Mouse (Mus musculus): ENCODE measurements around the gene Lrig1. TPM values are rescaled to one million over a fixed set of nuclear protein-coding genes. Genes with fewer than 3 reads are reported as not detected.
"Not testable (repeated sequence)": the region's sequence is repeated elsewhere in the genome, so short reads cannot be mapped to it uniquely, and the experiment has no call there.

Gene Lrig1
- polyA plus RNA-seq, 1 experiment from 2014 or later: 23.5 TPM

GRCm38 (mm10) chr6:94575526-94576166, 124.3 kb downstream of the Lrig1 start:
- Histone ChIP-seq H3K36me3 (ENCODE audit: control insufficient read depth, insufficient read depth, low read length) (no peaks in the 10 kb centered on the region), H3K9ac (ENCODE audit: low read length) (no peak overlapping the region), H3K9me3 (ENCODE audit: control insufficient read depth, low read length) (no peaks in the 10 kb centered on the region), H3K4me1 (ENCODE audit: control insufficient read depth, insufficient read depth, low read length) (no peaks in the 10 kb centered on the region), H3K27me3 (ENCODE audit: control insufficient read depth, insufficient read depth, low read length) (no peaks in the 10 kb centered on the region), H3K4me3 (ENCODE audit: low read depth, low read length) (no peak overlapping the region), H3K27ac (replicated peaks; ENCODE audit: low read depth, low read length) (no peak overlapping the region), H3K4me2 (ENCODE audit: low read depth, severe bottlenecking) (no peak overlapping the region)
- no peak for ATAC-seq (ENCODE audit: insufficient number of reproducible peaks, low FRiP score, low TSS enrichment, low read depth)
- DNase-seq (ENCODE audit: low spot score): no peak
- 85% methylated on average over 9 of the region's 9 CpGs for WGBS

DNA sequence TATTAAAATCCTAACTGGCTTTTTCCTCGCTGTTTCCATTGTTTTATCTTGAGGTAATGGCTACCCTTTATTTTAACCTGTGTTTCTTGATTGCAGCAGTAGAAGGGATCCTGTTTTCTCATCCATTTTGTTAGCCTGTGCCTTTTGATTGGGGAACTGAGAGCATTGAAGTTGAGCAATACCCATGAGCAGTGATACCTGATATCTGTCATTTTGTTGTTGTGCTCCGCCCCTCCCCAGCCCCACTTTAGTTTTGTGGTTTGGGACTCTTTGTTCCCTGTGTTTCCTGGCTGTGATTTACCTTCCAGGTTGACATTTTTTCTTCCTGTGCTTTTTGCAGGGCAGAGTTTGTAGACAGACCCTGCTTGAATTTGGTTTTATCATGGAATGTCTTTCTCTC, 131.9 kb downstream of the Lrig1 start:
- Histone ChIP-seq H3K9me3 (ENCODE audit: control insufficient read depth, low read length) (no peaks in the 10 kb centered on the region), H3K36me3 (ENCODE audit: control insufficient read depth, insufficient read depth, low read length) (no peaks in the 10 kb centered on the region), H3K4me2 (ENCODE audit: low read depth, severe bottlenecking) (no peak overlapping the region), H3K9ac (ENCODE audit: low read length) (no peak overlapping the region), H3K27ac (replicated peaks; ENCODE audit: low read depth, low read length) (no peak overlapping the region), H3K4me3 (ENCODE audit: low read depth, low read length) (no peak overlapping the region), H3K4me1 (ENCODE audit: control insufficient read depth, insufficient read depth, low read length) (no peaks in the 10 kb centered on the region), H3K27me3 (ENCODE audit: control insufficient read depth, insufficient read depth, low read length) (no peaks in the 10 kb centered on the region)
- DNase-seq (ENCODE audit: low spot score) (peak; percentile 17), ATAC-seq (ENCODE audit: insufficient number of reproducible peaks, low FRiP score, low TSS enrichment, low read depth) (no peak)
- WGBS: 85% methylated on average over 2 of the region's 2 CpGs

DNA sequence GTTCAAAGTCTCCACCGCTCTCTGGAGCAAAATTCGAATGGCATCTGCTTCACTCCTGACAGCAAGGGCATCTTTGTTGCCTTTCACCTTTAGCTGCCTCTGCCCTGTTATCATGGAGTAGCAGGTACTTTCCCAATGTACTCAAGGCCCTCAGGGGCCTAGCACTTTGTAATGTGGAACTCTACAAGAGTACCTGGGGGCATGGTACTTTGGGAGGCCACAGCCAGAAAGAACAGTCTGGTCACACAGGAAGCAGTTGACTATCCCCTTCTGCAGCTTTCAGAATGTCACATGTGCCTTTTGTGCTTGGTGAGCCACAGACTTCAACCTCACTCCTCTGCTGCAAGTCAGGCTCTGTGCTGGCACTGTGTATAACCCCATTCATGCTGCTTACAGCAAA, 134.2 kb downstream of the Lrig1 start:
- no peaks in the 10 kb centered on the region for H3K36me3 ChIP-seq (ENCODE audit: control insufficient read depth, insufficient read depth, low read length)
- no peaks in the 10 kb centered on the region for H3K27me3 ChIP-seq (ENCODE audit: control insufficient read depth, insufficient read depth, low read length)
- DNase-seq (ENCODE audit: low spot score) (peak; percentile 12), ATAC-seq (ENCODE audit: insufficient number of reproducible peaks, low FRiP score, low TSS enrichment, low read depth) (no peak)
- H3K4me3 ChIP-seq (ENCODE audit: low read depth, low read length): no peak overlapping the region
- WGBS: 92% methylated on average over 2 of the region's 2 CpGs
- no peaks in the 10 kb centered on the region for H3K4me1 ChIP-seq (ENCODE audit: control insufficient read depth, insufficient read depth, low read length)
- no peak overlapping the region for H3K9ac ChIP-seq (ENCODE audit: low read length)
- H3K9me3 ChIP-seq (ENCODE audit: control insufficient read depth, low read length): no peaks in the 10 kb centered on the region
- H3K27ac ChIP-seq (replicated peaks; ENCODE audit: low read depth, low read length): no peak overlapping the region
- no peak overlapping the region for H3K4me2 ChIP-seq (ENCODE audit: low read depth, severe bottlenecking)

DNA sequence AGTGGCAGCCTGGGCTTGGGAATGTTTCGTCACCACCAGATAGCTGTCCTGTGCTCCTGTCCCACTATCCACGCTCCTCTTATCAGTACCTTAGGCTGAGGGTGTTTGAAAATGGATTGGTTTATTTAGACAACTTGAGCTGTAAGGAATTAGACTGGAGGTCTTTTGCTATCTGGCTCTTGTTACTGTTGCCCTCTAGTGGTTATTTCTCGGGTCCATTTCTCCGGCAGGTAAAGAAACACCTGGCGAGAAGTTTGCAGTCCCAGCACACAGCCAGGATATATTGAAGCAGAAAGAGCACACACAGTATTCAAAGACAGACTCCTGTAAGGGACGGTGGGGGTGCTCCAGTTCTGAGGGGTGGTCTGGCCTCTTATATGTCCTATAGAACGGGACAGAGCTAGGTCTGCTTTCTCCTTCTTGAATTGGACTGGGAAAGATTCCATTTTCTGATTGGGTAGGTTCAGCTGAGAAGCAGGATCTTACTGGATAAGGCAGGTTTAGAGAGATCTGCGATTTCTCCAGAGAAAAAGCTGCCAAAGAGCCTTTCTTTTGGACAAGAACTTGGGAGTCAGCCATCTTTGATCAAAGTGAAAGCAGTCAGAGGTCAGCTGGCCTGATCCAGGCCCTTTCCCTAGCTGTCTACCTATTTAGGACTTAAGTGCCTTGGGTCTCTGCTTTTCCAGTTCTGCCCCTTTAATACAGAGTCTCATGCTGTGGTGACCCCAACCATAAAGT, 136.6 kb downstream of the Lrig1 start:
- H3K36me3 ChIP-seq (ENCODE audit: control insufficient read depth, insufficient read depth, low read length): no peaks in the 10 kb centered on the region
- no peaks in the 10 kb centered on the region for H3K4me1 ChIP-seq (ENCODE audit: control insufficient read depth, insufficient read depth, low read length)
- H3K27ac ChIP-seq (replicated peaks; ENCODE audit: low read depth, low read length): no peak overlapping the region
- peak; percentile 21 for DNase-seq (ENCODE audit: low spot score)
- no peaks in the 10 kb centered on the region for H3K27me3 ChIP-seq (ENCODE audit: control insufficient read depth, insufficient read depth, low read length)
- H3K4me3 ChIP-seq (ENCODE audit: low read depth, low read length): no peak overlapping the region
- no peak for ATAC-seq (ENCODE audit: insufficient number of reproducible peaks, low FRiP score, low TSS enrichment, low read depth)
- 56% methylated on average over 8 of the region's 8 CpGs for WGBS
- no peaks in the 10 kb centered on the region for H3K9me3 ChIP-seq (ENCODE audit: control insufficient read depth, low read length)
- no peak overlapping the region for H3K4me2 ChIP-seq (ENCODE audit: low read depth, severe bottlenecking)
- no peak overlapping the region for H3K9ac ChIP-seq (ENCODE audit: low read length)

DNA sequence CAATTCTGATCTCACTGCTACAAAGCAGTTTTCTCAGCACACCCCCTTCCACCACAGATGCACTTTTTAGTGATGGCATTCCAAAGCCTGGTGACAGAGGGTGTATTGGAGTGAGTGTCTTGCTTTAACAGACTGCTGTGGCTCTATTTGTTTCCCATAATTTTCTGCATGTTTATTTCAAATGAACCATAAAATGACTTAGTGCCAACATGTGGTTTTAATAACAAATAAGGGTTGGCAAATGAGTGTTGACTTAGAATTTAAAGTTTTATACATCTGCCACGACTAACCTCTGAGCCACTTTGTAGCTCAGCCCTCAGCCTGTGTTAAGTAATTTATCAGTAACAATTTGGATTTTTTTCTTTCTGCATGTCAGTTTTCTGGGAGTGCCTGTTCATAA, 138.6 kb downstream of the Lrig1 start:
- no peak for ATAC-seq (ENCODE audit: insufficient number of reproducible peaks, low FRiP score, low TSS enrichment, low read depth)
- 7% methylated on average over 1 of the region's 1 CpGs for WGBS

GRCm38 (mm10) chr6:94560896-94561295, 139.1 kb downstream of the Lrig1 start:
- Histone ChIP-seq H3K36me3 (ENCODE audit: control insufficient read depth, insufficient read depth, low read length) (no peaks in the 10 kb centered on the region), H3K9ac (ENCODE audit: low read length) (no peak overlapping the region), H3K4me2 (ENCODE audit: low read depth, severe bottlenecking) (no peak overlapping the region), H3K4me1 (ENCODE audit: control insufficient read depth, insufficient read depth, low read length) (no peaks in the 10 kb centered on the region), H3K27me3 (ENCODE audit: control insufficient read depth, insufficient read depth, low read length) (no peaks in the 10 kb centered on the region), H3K27ac (replicated peaks; ENCODE audit: low read depth, low read length) (no peak overlapping the region), H3K4me3 (ENCODE audit: low read depth, low read length) (no peak overlapping the region), H3K9me3 (ENCODE audit: control insufficient read depth, low read length) (no peaks in the 10 kb centered on the region)
- 94% methylated on average over 1 of the region's 1 CpGs for WGBS
- DNase-seq (ENCODE audit: low spot score): peak; percentile 18
- no peak for ATAC-seq (ENCODE audit: insufficient number of reproducible peaks, low FRiP score, low TSS enrichment, low read depth)

More for the DNA sequence above, 138.6 kb downstream of the Lrig1 start:
- no peak overlapping the region for H3K9ac ChIP-seq (ENCODE audit: low read length)
- no peaks in the 10 kb centered on the region for H3K27me3 ChIP-seq (ENCODE audit: control insufficient read depth, insufficient read depth, low read length)
- no peaks in the 10 kb centered on the region for H3K9me3 ChIP-seq (ENCODE audit: control insufficient read depth, low read length)
- no peak overlapping the region for H3K4me3 ChIP-seq (ENCODE audit: low read depth, low read length)
- no peak overlapping the region for H3K4me2 ChIP-seq (ENCODE audit: low read depth, severe bottlenecking)
- H3K36me3 ChIP-seq (ENCODE audit: control insufficient read depth, insufficient read depth, low read length): no peaks in the 10 kb centered on the region
- peak; percentile 18 for DNase-seq (ENCODE audit: low spot score)
- no peaks in the 10 kb centered on the region for H3K4me1 ChIP-seq (ENCODE audit: control insufficient read depth, insufficient read depth, low read length)
- H3K27ac ChIP-seq (replicated peaks; ENCODE audit: low read depth, low read length): no peak overlapping the region

DNA sequence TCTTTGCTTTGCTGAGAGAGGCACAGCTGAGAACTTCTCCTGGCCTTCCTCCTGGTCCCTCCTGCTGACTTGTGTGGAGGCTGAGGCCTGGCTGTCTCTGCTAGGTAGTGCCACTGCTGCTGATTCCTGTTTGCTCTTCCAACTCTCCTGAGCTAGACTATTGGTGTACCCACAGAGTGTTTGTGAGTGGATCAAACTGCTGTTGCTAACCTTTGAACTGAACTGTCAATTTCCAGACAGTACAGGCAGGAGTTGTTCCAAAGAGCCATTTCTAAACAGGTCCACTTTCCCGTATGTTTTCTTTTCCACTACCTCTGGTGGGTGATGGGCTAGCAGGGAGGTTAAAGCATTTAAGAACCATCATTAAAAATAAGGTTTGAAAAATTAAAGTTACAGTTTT, 141.4 kb downstream of the Lrig1 start:
- H3K9ac ChIP-seq (ENCODE audit: low read length); H3K9me3 ChIP-seq (ENCODE audit: control insufficient read depth, low read length); H3K4me1 ChIP-seq (ENCODE audit: control insufficient read depth, insufficient read depth, low read length); DNase-seq (ENCODE audit: low spot score); H3K27me3 ChIP-seq (ENCODE audit: control insufficient read depth, insufficient read depth, low read length); H3K36me3 ChIP-seq (ENCODE audit: control insufficient read depth, insufficient read depth, low read length); H3K4me2 ChIP-seq (ENCODE audit: low read depth, severe bottlenecking); ATAC-seq (ENCODE audit: insufficient number of reproducible peaks, low FRiP score, low TSS enrichment, low read depth); H3K27ac ChIP-seq (replicated peaks; ENCODE audit: low read depth, low read length); H3K4me3 ChIP-seq (ENCODE audit: low read depth, low read length): not testable (repeated sequence)
- 77% methylated on average over 1 of the region's 1 CpGs for WGBS

Measured in limb, embryonic 11.5 days (tissue).